Mouse (Mus musculus) forebrain, postnatal 0 days (tissue): Measurements from ENCODE around the gene Sel1l. TPM values are rescaled to one million over a fixed set of nuclear protein-coding genes. Genes with fewer than 3 reads are reported as not detected.

Source experiments
- ATAC-seq: fragments of 200-750 bp; cut with Nextera tagmentation; 2 replicates; pipeline ENCODE4 v1.8.0; 2017; ENCODE audit warnings: mild to moderate bottlenecking, moderate library complexity
- DNase-seq: peaks from one replicate; pipeline ENCODE4 v3.0.0-alpha.2; 2015
- H3K27ac ChIP-seq: fragments of 300-500 bp; sonication (generic); 2 replicates; pipeline ENCODE4 v1.5.1; 2014; ENCODE audit warnings: low read depth, mild to moderate bottlenecking, antibody characterized with exemption, low read length, moderate library complexity, mixed read lengths
- H3K27me3 ChIP-seq: fragments of 300-500 bp; sonication (generic); 2 replicates; pipeline ENCODE4 v1.6.1; 2014; ENCODE audit warnings: mild to moderate bottlenecking, low read length, mixed read lengths; ENCODE audit not compliant: insufficient read depth
- H3K36me3 ChIP-seq: fragments of 300-500 bp; sonication (generic); 2 replicates; pipeline ENCODE4 v1.6.1; 2014; ENCODE audit warnings: mild to moderate bottlenecking, moderate library complexity; ENCODE audit not compliant: insufficient read depth
- H3K4me1 ChIP-seq: fragments of 300-500 bp; sonication (generic); 2 replicates; pipeline ENCODE4 v1.6.1; 2014; ENCODE audit warnings: antibody characterized with exemption; ENCODE audit not compliant: insufficient read depth
- H3K4me2 ChIP-seq: fragments of 300-500 bp; sonication (generic); 2 replicates; pipeline ENCODE4 v1.6.1; 2014; ENCODE audit warnings: low read depth, mild to moderate bottlenecking, moderate library complexity
- H3K4me3 ChIP-seq: fragments of 300-500 bp; sonication (generic); 2 replicates; pipeline ENCODE4 v1.5.1; 2014; ENCODE audit warnings: low read depth, low read length, mixed read lengths
- H3K9ac ChIP-seq: fragments of 300-500 bp; sonication (generic); 2 replicates; pipeline ENCODE4 v1.6.1; 2014; ENCODE audit warnings: mild to moderate bottlenecking
- H3K9me3 ChIP-seq: fragments of 300-500 bp; sonication (generic); 2 replicates; pipeline ENCODE4 v1.6.1; 2016; ENCODE audit warnings: low read length
- CTCF ChIP-seq: sonication (generic); IDR thresholded peaks from 2 replicates; pipeline ENCODE4 v1.5.1; 2016; ENCODE audit warnings: antibody characterized with exemption, control low read depth, low read depth
- WGBS: fragments of 180-500 bp; shearing (Covaris S2); extraction: QIAGEN DNeasy Blood & Tissue Kit; methylation state at CpG from one replicate; pipeline ENCODE4 v1.1.7; 2014; 5-methylcytosine and 5-hydroxymethylcytosine counted together
- polyA plus RNA-seq: library from polyadenylated mRNA; unstranded; fragments of >200 nt; fragmentation: Nextera tagmentation; extraction: Ambion mirVana; gene quantifications from 2 replicates; pipeline ENCODE4 v1.2.1, GENCODE M21; 2015
- total RNA-seq: library from RNA; depleted of rRNA; stranded (reverse); fragments of >200 nt; gene quantifications from 2 replicates; pipeline ENCODE4 v1.2.3, GENCODE M21; 2014

The Sel1l gene
- total and polyA plus RNA-seq, 2 experiments from 2014 or later: 73.4 to 95.9 TPM

GRCm38 (mm10) chr12:91870671-91871070 is 21.7 kb upstream of the Sel1l start:
- DNase-seq (no peak), ATAC-seq (no peak)
- no peak overlapping the region for H3K9ac ChIP-seq
- TF ChIP-seq CTCF: no peak
- H3K4me2 ChIP-seq: no peak overlapping the region
- no peaks in the 10 kb centered on the region for H3K27me3 ChIP-seq
- H3K4me3 ChIP-seq: no peak overlapping the region
- H3K27ac ChIP-seq: no peak overlapping the region
- H3K4me1 ChIP-seq: no peaks in the 10 kb centered on the region
- no peaks in the 10 kb centered on the region for H3K9me3 ChIP-seq
- WGBS: 82% methylated on average over 11 of the region's 11 CpGs
- H3K36me3 ChIP-seq: no peaks in the 10 kb centered on the region

GRCm38 (mm10) chr12:91869352-91869751 is 20.4 kb upstream of the Sel1l start:
- Histone ChIP-seq H3K36me3 (no peaks in the 10 kb centered on the region), H3K4me3 (no peak overlapping the region), H3K4me2 (no peak overlapping the region), H3K27ac (no peak overlapping the region), H3K9me3 (no peaks in the 10 kb centered on the region), H3K27me3 (no peaks in the 10 kb centered on the region), H3K9ac (no peak overlapping the region), H3K4me1 (no peaks in the 10 kb centered on the region)
- ATAC-seq: no peak
- WGBS: 57% methylated on average over 4 of the region's 4 CpGs
- no peak for TF ChIP-seq CTCF
- no peak for DNase-seq

- Histone ChIP-seq H3K27me3 (no peaks in the 10 kb centered on the region), H3K9me3 (no peaks in the 10 kb centered on the region), H3K36me3 (no peaks in the 10 kb centered on the region), H3K4me2 (no peak overlapping the region), H3K9ac (no peak overlapping the region), H3K4me1 (no peaks in the 10 kb centered on the region), H3K27ac (no peak overlapping the region), H3K4me3 (no peak overlapping the region)
- 79% methylated on average over 8 of the region's 8 CpGs for WGBS
- no peak for ATAC-seq
- no peak for DNase-seq
- no peak for TF ChIP-seq CTCF
Measured at GRCm38 (mm10) chr12:91854330-91854729, 5.4 kb upstream of the Sel1l start.

GRCm38 (mm10) chr12:91848394-91849044 is 438 bp downstream of the Sel1l start:
- Histone ChIP-seq H3K36me3 (no peaks in the 10 kb centered on the region), H3K27me3 (no peaks in the 10 kb centered on the region), H3K9me3 (no peaks in the 10 kb centered on the region), H3K4me3 (peak overlapping the region; percentile 97), H3K27ac (peak overlapping the region; percentile 73), H3K4me2 (peak overlapping the region; percentile 85), H3K9ac (peak overlapping the region; percentile 88), H3K4me1 (peaks cover 10% of the 10 kb centered on the region; the same call in 1 of the 2 replicates)
- no peak for TF ChIP-seq CTCF
- DNase-seq: peak; percentile 12
- peak; percentile 25 for ATAC-seq
- 4% methylated on average over 33 of the region's 33 CpGs for WGBS

- H3K27ac ChIP-seq: no peak overlapping the region
- DNase-seq (no peak), ATAC-seq (no peak)
- H3K4me1 ChIP-seq: peaks cover 10% of the 10 kb centered on the region; the same call in 1 of the 2 replicates
- TF ChIP-seq CTCF: no peak
- 90% methylated on average over 6 of the region's 6 CpGs for WGBS
- H3K27me3 ChIP-seq: no peaks in the 10 kb centered on the region
- H3K9ac ChIP-seq: no peak overlapping the region
- H3K4me2 ChIP-seq: no peak overlapping the region
- H3K36me3 ChIP-seq: peaks cover 10% of the 10 kb centered on the region
- no peak overlapping the region for H3K4me3 ChIP-seq
- no peaks in the 10 kb centered on the region for H3K9me3 ChIP-seq
Measured at GRCm38 (mm10) chr12:91846038-91846437, 2.9 kb downstream of the Sel1l start.

GRCm38 (mm10) chr12:91845393-91845792 is 3.6 kb downstream of the Sel1l start:
- TF ChIP-seq CTCF: no peak
- DNase-seq (no peak), ATAC-seq (no peak)
- H3K27me3 ChIP-seq: no peaks in the 10 kb centered on the region
- no peak overlapping the region for H3K27ac ChIP-seq
- H3K9me3 ChIP-seq: no peaks in the 10 kb centered on the region
- no peak overlapping the region for H3K4me3 ChIP-seq
- WGBS: 70% methylated on average over 9 of the region's 9 CpGs
- no peak overlapping the region for H3K9ac ChIP-seq
- no peak overlapping the region for H3K4me2 ChIP-seq
- peaks cover 16% of the 10 kb centered on the region for H3K36me3 ChIP-seq
- peaks cover 10% of the 10 kb centered on the region; the same call in 1 of the 2 replicates for H3K4me1 ChIP-seq

- Histone ChIP-seq H3K9me3 (no peaks in the 10 kb centered on the region), H3K9ac (no peak overlapping the region), H3K4me3 (no peak overlapping the region), H3K27ac (no peak overlapping the region), H3K4me2 (no peak overlapping the region), H3K4me1 (peaks cover 10% of the 10 kb centered on the region; the same call in 1 of the 2 replicates), H3K27me3 (no peaks in the 10 kb centered on the region), H3K36me3 (peaks cover 22% of the 10 kb centered on the region)
- TF ChIP-seq CTCF: no peak
- ATAC-seq: no peak
- WGBS: 73% methylated on average over 4 of the region's 4 CpGs
- DNase-seq: no peak
Measured at GRCm38 (mm10) chr12:91844542-91844941, 4.4 kb downstream of the Sel1l start.
